In the genomic region with DNA sequence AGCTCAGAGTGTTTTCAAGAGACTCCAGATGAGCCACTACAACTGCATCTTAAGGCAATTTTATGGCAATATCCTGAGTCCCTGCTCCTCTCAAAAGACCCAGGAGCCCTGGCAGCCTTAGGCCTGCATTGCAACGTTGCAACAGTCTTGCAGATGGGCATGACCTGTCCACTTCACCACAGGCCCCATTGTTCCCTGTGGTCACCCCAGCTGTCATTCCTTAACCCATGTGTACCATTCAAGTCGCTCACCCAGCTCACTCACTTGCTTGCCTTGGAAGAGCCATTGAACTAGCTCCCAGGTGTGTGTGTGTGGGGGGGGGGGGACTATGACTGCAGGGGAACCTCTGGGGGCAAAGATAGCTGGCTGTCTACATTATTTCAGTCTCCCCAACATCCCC, we compare ENCODE assay signal across 25 mouse cellular contexts.
DNase-seq lines count a peak whose midpoint lies in the region; ATAC-seq and TF ChIP-seq lines count a peak whose summit lies in the region.
"Had no signal": no experiment of that assay in that cellular context is flagged by ENCODE, and none has a peak within 500 bp of the region (broad histone marks: within the 10 kb centered on the region; RNA-seq: fewer than 3 reads in every experiment).

No protein-coding gene starts in this region.

- H3K4me2 ChIP-seq in hindbrain, embryonic 16.5 days (ENCODE audit: low read length): no peak overlapping the region
- H3K4me2 ChIP-seq: forebrain, embryonic 13.5 days; heart, embryonic 12.5 days; hindbrain, embryonic 13.5 days; limb, embryonic 12.5 days; liver, embryonic 15.5 days; lung, embryonic 15.5 days; neural tube, embryonic 13.5 days had no signal

- no peaks in the 10 kb centered on the region for H3K9me3 ChIP-seq in hindbrain, embryonic 16.5 days (ENCODE audit: control insufficient read depth, low read length)
- H3K9me3 ChIP-seq: forebrain, embryonic 13.5 days; G1E; heart, embryonic 12.5 days; hindbrain, embryonic 13.5 days; limb, embryonic 12.5 days; liver, embryonic 15.5 days; lung, embryonic 15.5 days; midbrain, embryonic 10.5 days; neural tube, embryonic 13.5 days had no signal

- no peak for TF ChIP-seq EP300 in heart, adult 2 months (IDR thresholded peaks at IDR 0.05; ENCODE audit: insufficient read depth, low read depth, low read length)

- no peak for TF ChIP-seq CTCF in heart, adult 2 months (IDR thresholded peaks at IDR 0.05)

- intact Hi-C loops in heart, adult 2 months (cut with DNase I): no loop called here
- intact Hi-C loops in gastrocnemius, postnatal 36 days (cut with DNase I): no loop called here

- H3K4me1 ChIP-seq in heart, adult 2 months (ENCODE audit: control insufficient read depth, insufficient read depth, low read length): no peaks in the 10 kb centered on the region
- H3K4me1 ChIP-seq in hindbrain, embryonic 16.5 days (ENCODE audit: control insufficient read depth, insufficient read depth, low read depth, low read length): no peaks in the 10 kb centered on the region
- H3K4me1 ChIP-seq: forebrain, embryonic 13.5 days; hindbrain, embryonic 13.5 days; liver, embryonic 15.5 days; neural tube, embryonic 13.5 days had no signal

- H3K4me3 ChIP-seq in heart, adult 2 months: no peak overlapping the region
- no peak overlapping the region for H3K4me3 ChIP-seq in hindbrain, embryonic 16.5 days (ENCODE audit: low read length)
- H3K4me3 ChIP-seq: forebrain, embryonic 13.5 days; heart, embryonic 12.5 days; hindbrain, embryonic 13.5 days; limb, embryonic 12.5 days; liver, embryonic 15.5 days; lung, embryonic 15.5 days; midbrain, embryonic 10.5 days; neural tube, embryonic 13.5 days had no signal

- H3K36me3 ChIP-seq in heart, adult 2 months (ENCODE audit: control insufficient read depth, insufficient read depth, low read length): no peaks in the 10 kb centered on the region
- no peaks in the 10 kb centered on the region for H3K36me3 ChIP-seq in hindbrain, embryonic 16.5 days (ENCODE audit: control insufficient read depth, insufficient read depth, low read length)
- H3K36me3 ChIP-seq: G1E; heart, embryonic 12.5 days; hindbrain, embryonic 13.5 days; limb, embryonic 12.5 days; liver, embryonic 15.5 days; lung, embryonic 15.5 days; midbrain, embryonic 10.5 days; neural tube, embryonic 13.5 days had no signal

- no peak for TF ChIP-seq POLR2A in heart, adult 2 months (IDR thresholded peaks at IDR 0.05; ENCODE audit: insufficient read depth, low read depth, low read length)

- peak; percentile 66 for DNase-seq in heart, adult 11 months
- DNase-seq in heart, adult 2 months: no peak
- DNase-seq in cerebellum, adult 18-20 months: peak; percentile 33 to 40
- DNase-seq in cerebellum, postnatal 10 days: peak; percentile 57 to 69
- DNase-seq in gastrocnemius, postnatal 36 days: no peak
- DNase-seq: adrenal gland, postnatal 14 days; gastrocnemius, postnatal 14 days; heart, adult 18-20 months; heart, postnatal 4 days; kidney, adult 9 months; kidney, postnatal 10 days; layer of hippocampus, postnatal 36 days had no signal

- H3K79me2 ChIP-seq in heart, adult 2 months (replicated peaks; ENCODE audit: control insufficient read depth, insufficient read depth, low read length): no peaks in the 10 kb centered on the region

- no peak overlapping the region for H3K9ac ChIP-seq in heart, adult 2 months (ENCODE audit: low read depth, low read length)
- H3K9ac ChIP-seq in hindbrain, embryonic 16.5 days (ENCODE audit: low read depth, low read length): no peak overlapping the region
- H3K9ac ChIP-seq: forebrain, embryonic 13.5 days; heart, embryonic 12.5 days; hindbrain, embryonic 13.5 days; limb, embryonic 12.5 days; liver, embryonic 15.5 days; lung, embryonic 15.5 days; neural tube, embryonic 13.5 days had no signal

- 79% methylated on average over 2 of the region's 2 CpGs for WGBS in heart, adult 2 months
- 39% methylated on average over 2 of the region's 2 CpGs for WGBS in hindbrain, embryonic 16.5 days

- no peaks in the 10 kb centered on the region for H3K27me3 ChIP-seq in heart, adult 2 months (ENCODE audit: control insufficient read depth, insufficient read depth, low read length)
- peaks cover 4% of the 10 kb centered on the region for H3K27me3 ChIP-seq in hindbrain, embryonic 16.5 days (replicated peaks; ENCODE audit: control insufficient read depth, insufficient read depth, low read length)
- H3K27me3 ChIP-seq: lung, embryonic 15.5 days had no signal

- no peak overlapping the region for H3K27ac ChIP-seq in heart, adult 2 months
- H3K27ac ChIP-seq in hindbrain, embryonic 16.5 days (ENCODE audit: low read depth, low read length): no peak overlapping the region
- H3K27ac ChIP-seq: forebrain, embryonic 13.5 days; hindbrain, embryonic 13.5 days; limb, embryonic 12.5 days; liver, embryonic 15.5 days; lung, embryonic 15.5 days; midbrain, embryonic 10.5 days; neural tube, embryonic 13.5 days had no signal

- ATAC-seq in hindbrain, embryonic 16.5 days: no peak
- ATAC-seq in frontal cortex, adult (ENCODE audit: low TSS enrichment): no peak
- ATAC-seq: forebrain, embryonic 13.5 days; intestine, postnatal 0 days; midbrain, embryonic 16.5 days had no signal

Comparison
In these comparisons a context has a peak if more than half of its experiments do, and no peak if none do; other contexts are left out.
1. DNase-seq: peak in heart, adult 11 months (single experiment), cerebellum, adult 18-20 months (2 of 2) and cerebellum, postnatal 10 days (2 of 2); none in heart, adult 2 months (0 of 2) and gastrocnemius, postnatal 36 days (0 of 2).